Mouse (Mus musculus): ENCODE results near the gene Ttc7b. TPM values are rescaled to one million over a fixed set of nuclear protein-coding genes. Genes with fewer than 3 reads are reported as not detected.

The Ttc7b gene
- polyA plus RNA-seq, 1 experiment: 7.1 TPM

- Histone ChIP-seq H3K36me3 (ENCODE audit: control insufficient read depth, insufficient read depth, low read length) (no peaks in the 10 kb centered on the region), H3K27me3 (ENCODE audit: control insufficient read depth, insufficient read depth, low read length) (no peaks in the 10 kb centered on the region), H3K27ac (ENCODE audit: control insufficient read depth, insufficient read depth, low read depth, low read length) (no peak overlapping the region; the same call in 1 of the 2 replicates), H3K4me1 (ENCODE audit: control insufficient read depth, insufficient read depth, low read length) (no peaks in the 10 kb centered on the region), H3K4me3 (ENCODE audit: control insufficient read depth, low read depth, low read length) (no peak overlapping the region)
- TF ChIP-seq CTCF (IDR thresholded peaks at IDR 0.05; ENCODE audit: control insufficient read depth, insufficient read depth, insufficient replicate concordance, low read depth, low read length) (no peak), POLR2A (IDR thresholded peaks at IDR 0.05; ENCODE audit: control insufficient read depth, low read depth, low read length) (no peak)
These were observed 45.1 kb downstream of the Ttc7b start for GRCm38 (mm10) chr12:100475489-100475888.

GRCm38 (mm10) chr12:100474661-100475321 is 45.8 kb downstream of the Ttc7b start:
- H3K4me3 ChIP-seq (ENCODE audit: control insufficient read depth, low read depth, low read length): no peak overlapping the region
- no peaks in the 10 kb centered on the region for H3K36me3 ChIP-seq (ENCODE audit: control insufficient read depth, insufficient read depth, low read length)
- no peaks in the 10 kb centered on the region for H3K4me1 ChIP-seq (ENCODE audit: control insufficient read depth, insufficient read depth, low read length)
- H3K27ac ChIP-seq (ENCODE audit: control insufficient read depth, insufficient read depth, low read depth, low read length): peak overlapping the region; percentile 6; the same call in 1 of the 2 replicates
- H3K27me3 ChIP-seq (ENCODE audit: control insufficient read depth, insufficient read depth, low read length): no peaks in the 10 kb centered on the region
- TF ChIP-seq CTCF (IDR thresholded peaks at IDR 0.05; ENCODE audit: control insufficient read depth, insufficient read depth, insufficient replicate concordance, low read depth, low read length): no peak
- no peak for TF ChIP-seq POLR2A (IDR thresholded peaks at IDR 0.05; ENCODE audit: control insufficient read depth, low read depth, low read length)

DNA sequence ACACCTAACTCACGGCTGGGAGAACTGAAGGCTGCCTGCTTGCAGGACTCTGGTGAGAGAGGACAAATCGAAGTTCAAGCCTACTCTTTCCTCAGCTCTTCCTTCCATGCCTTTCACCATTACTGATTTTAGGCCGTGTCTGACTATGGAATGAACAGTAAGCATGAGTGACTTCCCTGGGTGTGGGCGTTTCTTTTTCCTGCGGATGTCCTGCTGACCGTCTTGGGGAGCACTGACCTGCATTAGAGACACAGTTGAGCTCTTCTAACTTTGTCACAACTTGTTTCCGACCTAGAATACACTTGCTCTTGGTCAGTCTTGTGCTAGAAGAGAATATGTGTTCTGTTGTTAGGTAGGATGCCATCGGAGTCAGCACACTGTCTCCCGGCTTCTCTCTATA is 50.3 kb downstream of the Ttc7b start:
- TF ChIP-seq POLR2A (IDR thresholded peaks at IDR 0.05; ENCODE audit: control insufficient read depth, low read depth, low read length) (no peak), CTCF (IDR thresholded peaks at IDR 0.05; ENCODE audit: control insufficient read depth, insufficient read depth, insufficient replicate concordance, low read depth, low read length) (no peak)
- Histone ChIP-seq H3K27ac (ENCODE audit: control insufficient read depth, insufficient read depth, low read depth, low read length) (no peak overlapping the region), H3K4me1 (ENCODE audit: control insufficient read depth, insufficient read depth, low read length) (no peaks in the 10 kb centered on the region), H3K4me3 (ENCODE audit: control insufficient read depth, low read depth, low read length) (no peak overlapping the region), H3K27me3 (ENCODE audit: control insufficient read depth, insufficient read depth, low read length) (no peaks in the 10 kb centered on the region), H3K36me3 (ENCODE audit: control insufficient read depth, insufficient read depth, low read length) (no peaks in the 10 kb centered on the region)

DNA sequence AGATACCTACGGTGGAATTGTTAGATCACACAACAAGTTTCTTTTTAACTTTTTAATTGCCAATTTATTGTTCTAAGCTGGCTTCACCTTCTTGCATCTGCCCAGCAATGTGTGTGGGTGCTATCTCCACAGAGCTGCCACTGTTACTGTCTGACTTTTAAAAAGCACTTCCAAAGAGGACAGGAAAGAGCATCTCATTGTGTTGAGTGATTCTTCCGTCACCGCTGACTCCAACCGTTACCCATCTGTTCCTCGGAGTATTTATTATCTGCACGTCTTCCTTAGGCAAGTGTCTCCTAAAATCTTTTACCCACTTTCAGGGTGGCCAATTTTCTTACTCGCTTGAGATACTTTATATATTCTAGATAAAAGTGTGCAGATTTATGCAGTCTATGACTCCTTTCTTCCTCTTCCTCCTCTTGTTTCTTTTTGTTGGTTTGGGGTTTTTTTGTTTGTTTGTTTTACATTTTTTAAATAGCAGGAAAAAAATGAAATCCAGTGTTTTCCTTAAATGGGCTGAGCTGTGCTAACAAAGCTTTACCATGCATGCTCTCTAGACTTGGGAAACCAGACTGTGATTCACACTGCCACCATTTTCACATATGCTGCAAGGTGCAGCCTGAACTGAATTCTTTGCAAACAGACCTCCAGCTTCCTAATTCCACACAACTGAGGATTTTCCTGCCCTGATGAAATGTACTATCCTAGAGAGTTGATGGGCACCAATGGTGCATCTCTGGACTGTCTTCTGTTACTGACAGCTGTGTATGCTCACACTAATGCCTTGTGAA is 50.9 kb downstream of the Ttc7b start:
- no peak for TF ChIP-seq POLR2A (IDR thresholded peaks at IDR 0.05; ENCODE audit: control insufficient read depth, low read depth, low read length)
- TF ChIP-seq CTCF (IDR thresholded peaks at IDR 0.05; ENCODE audit: control insufficient read depth, insufficient read depth, insufficient replicate concordance, low read depth, low read length): no peak
- H3K27me3 ChIP-seq (ENCODE audit: control insufficient read depth, insufficient read depth, low read length): no peaks in the 10 kb centered on the region
- no peaks in the 10 kb centered on the region for H3K4me1 ChIP-seq (ENCODE audit: control insufficient read depth, insufficient read depth, low read length)
- no peak overlapping the region for H3K27ac ChIP-seq (ENCODE audit: control insufficient read depth, insufficient read depth, low read depth, low read length)
- no peak overlapping the region for H3K4me3 ChIP-seq (ENCODE audit: control insufficient read depth, low read depth, low read length)
- no peaks in the 10 kb centered on the region for H3K36me3 ChIP-seq (ENCODE audit: control insufficient read depth, insufficient read depth, low read length)

GRCm38 (mm10) chr12:100465101-100465715 is 55.4 kb downstream of the Ttc7b start:
- H3K36me3 ChIP-seq (ENCODE audit: control insufficient read depth, insufficient read depth, low read length): no peaks in the 10 kb centered on the region
- H3K4me1 ChIP-seq (ENCODE audit: control insufficient read depth, insufficient read depth, low read length): no peaks in the 10 kb centered on the region
- TF ChIP-seq CTCF (IDR thresholded peaks at IDR 0.05; ENCODE audit: control insufficient read depth, insufficient read depth, insufficient replicate concordance, low read depth, low read length): no peak
- no peak for TF ChIP-seq POLR2A (IDR thresholded peaks at IDR 0.05; ENCODE audit: control insufficient read depth, low read depth, low read length)
- H3K4me3 ChIP-seq (ENCODE audit: control insufficient read depth, low read depth, low read length): no peak overlapping the region
- H3K27ac ChIP-seq (ENCODE audit: control insufficient read depth, insufficient read depth, low read depth, low read length): no peak overlapping the region
- no peaks in the 10 kb centered on the region for H3K27me3 ChIP-seq (ENCODE audit: control insufficient read depth, insufficient read depth, low read length)

GRCm38 (mm10) chr12:100457701-100458100 is 62.9 kb downstream of the Ttc7b start:
- Histone ChIP-seq H3K4me1 (ENCODE audit: control insufficient read depth, insufficient read depth, low read length) (no peaks in the 10 kb centered on the region), H3K27me3 (ENCODE audit: control insufficient read depth, insufficient read depth, low read length) (no peaks in the 10 kb centered on the region), H3K4me3 (ENCODE audit: control insufficient read depth, low read depth, low read length) (no peak overlapping the region), H3K27ac (ENCODE audit: control insufficient read depth, insufficient read depth, low read depth, low read length) (no peak overlapping the region), H3K36me3 (ENCODE audit: control insufficient read depth, insufficient read depth, low read length) (no peaks in the 10 kb centered on the region)
- no peak for TF ChIP-seq POLR2A (IDR thresholded peaks at IDR 0.05; ENCODE audit: control insufficient read depth, low read depth, low read length)
- no peak for TF ChIP-seq CTCF (IDR thresholded peaks at IDR 0.05; ENCODE audit: control insufficient read depth, insufficient read depth, insufficient replicate concordance, low read depth, low read length)
